Mouse (Mus musculus) lung, postnatal 14 days (tissue): ENCODE data around the gene Fhdc1.

Experiments
- DNase-seq: peaks from one replicate; pipeline ENCODE4 v3.0.0; 2021

The Fhdc1 gene

GRCm38 (mm10) chr3:84472955-84473354, 7.3 kb downstream of the Fhdc1 start:
- DNase-seq = no peak

GRCm38 (mm10) chr3:84472527-84472926, 7.7 kb downstream of the Fhdc1 start:
- DNase-seq = no peak

GRCm38 (mm10) chr3:84471146-84471545, 9.1 kb downstream of the Fhdc1 start:
- DNase-seq = no peak

GRCm38 (mm10) chr3:84468111-84468453, 12.1 kb downstream of the Fhdc1 start:
- no peak for DNase-seq

- DNase-seq = peak; percentile 32
These were observed 12.7 kb downstream of the Fhdc1 start for GRCm38 (mm10) chr3:84467419-84468110.

GRCm38 (mm10) chr3:84465822-84466500, 14.3 kb downstream of the Fhdc1 start:
- no peak for DNase-seq

- no peak for DNase-seq
These were observed 18.5 kb downstream of the Fhdc1 start for GRCm38 (mm10) chr3:84461687-84462086.

- DNase-seq = no peak
These were observed 19.3 kb downstream of the Fhdc1 start for GRCm38 (mm10) chr3:84460952-84461351.

GRCm38 (mm10) chr3:84460499-84460898, 19.7 kb downstream of the Fhdc1 start:
- DNase-seq = no peak

- DNase-seq = no peak
These were observed 24.4 kb downstream of the Fhdc1 start for GRCm38 (mm10) chr3:84455733-84456417.

GRCm38 (mm10) chr3:84450651-84451050, 29.6 kb downstream of the Fhdc1 start:
- no peak for DNase-seq

- no peak for DNase-seq
These were observed 31.2 kb downstream of the Fhdc1 start for GRCm38 (mm10) chr3:84449015-84449414.

- no peak for DNase-seq
These were observed 32.4 kb downstream of the Fhdc1 start for GRCm38 (mm10) chr3:84447803-84448202.

GRCm38 (mm10) chr3:84445838-84446237, 34.4 kb downstream of the Fhdc1 start:
- DNase-seq = no peak

- DNase-seq = no peak
These were observed 37.3 kb downstream of the Fhdc1 start for GRCm38 (mm10) chr3:84442890-84443289.

- no peak for DNase-seq
These were observed 40.6 kb downstream of the Fhdc1 start for GRCm38 (mm10) chr3:84439431-84440210.

GRCm38 (mm10) chr3:84438840-84439239, 41.4 kb downstream of the Fhdc1 start:
- DNase-seq = no peak

- peak; percentile 51 for DNase-seq
These were observed 42.1 kb downstream of the Fhdc1 start for GRCm38 (mm10) chr3:84438118-84438517.

GRCm38 (mm10) chr3:84436947-84437346, 43.3 kb downstream of the Fhdc1 start:
- no peak for DNase-seq

- DNase-seq = peak; percentile 46
These were observed 44.8 kb downstream of the Fhdc1 start for GRCm38 (mm10) chr3:84435288-84436043.

- no peak for DNase-seq
These were observed 47.3 kb downstream of the Fhdc1 start for GRCm38 (mm10) chr3:84432797-84433445.

- DNase-seq = no peak
These were observed 49.0 kb downstream of the Fhdc1 start for GRCm38 (mm10) chr3:84431257-84431656.
